Mouse (Mus musculus) left cerebral cortex, postnatal 36 days (tissue): Measurements from ENCODE around the gene Dsn1. TPM values are rescaled to one million over a fixed set of nuclear protein-coding genes. Genes with fewer than 3 reads are reported as not detected.
A peak's percentile ranks its signal among the peaks of the same experiment; 100 is the strongest.

Experiments
- DNase-seq, 2 experiments: peaks; one replicate each; pipeline ENCODE4 v3.0.0; 2021 to 2022; ENCODE audit warnings: low spot score in 2 of 2, mixed read lengths in 1 of 2
- intact Hi-C: fragments of 180-260 bp; cut with DNase I; formaldehyde crosslinking; loops from one replicate; pipeline ENCODE4 v1.15.1; 2025
- total RNA-seq, 2 experiments: library from RNA; stranded (reverse); gene quantifications; 2 replicates each; pipeline ENCODE4 v1.2.3; 2021

The Dsn1 gene
- total RNA-seq, 2 experiments from 2014 or later = 6.5 to 7.5 TPM

- intact Hi-C loops = no loop called here
- no peak for DNase-seq
Measured at GRCm38 (mm10) chr2:156976711-156977110, 30.2 kb downstream of the Dsn1 start.

DNA sequence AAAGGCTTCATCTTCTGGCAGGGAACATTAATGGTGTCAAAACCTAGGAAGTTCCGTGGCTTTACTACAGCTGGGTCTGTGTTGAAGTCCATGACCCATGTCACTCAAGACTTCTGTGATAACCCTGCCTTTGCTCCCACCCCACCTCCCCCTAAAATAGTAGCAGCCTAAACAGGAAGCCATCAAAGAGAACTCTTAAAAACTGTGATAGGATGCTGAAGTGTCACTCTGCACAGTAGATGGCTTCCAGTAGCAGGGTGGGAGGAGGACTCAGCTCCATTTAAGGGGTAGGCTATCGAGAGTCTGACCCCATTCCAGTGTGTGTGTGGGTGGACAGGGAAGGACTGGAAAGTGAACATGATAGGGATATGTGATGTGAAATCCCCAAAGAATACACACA is 32.0 kb downstream of the Dsn1 start:
- no peak for DNase-seq
- intact Hi-C loops = loop anchor here (5.0 kb wide), 1 partner anchor 38 kb away; no protein-coding TSS in a partner anchor

DNA sequence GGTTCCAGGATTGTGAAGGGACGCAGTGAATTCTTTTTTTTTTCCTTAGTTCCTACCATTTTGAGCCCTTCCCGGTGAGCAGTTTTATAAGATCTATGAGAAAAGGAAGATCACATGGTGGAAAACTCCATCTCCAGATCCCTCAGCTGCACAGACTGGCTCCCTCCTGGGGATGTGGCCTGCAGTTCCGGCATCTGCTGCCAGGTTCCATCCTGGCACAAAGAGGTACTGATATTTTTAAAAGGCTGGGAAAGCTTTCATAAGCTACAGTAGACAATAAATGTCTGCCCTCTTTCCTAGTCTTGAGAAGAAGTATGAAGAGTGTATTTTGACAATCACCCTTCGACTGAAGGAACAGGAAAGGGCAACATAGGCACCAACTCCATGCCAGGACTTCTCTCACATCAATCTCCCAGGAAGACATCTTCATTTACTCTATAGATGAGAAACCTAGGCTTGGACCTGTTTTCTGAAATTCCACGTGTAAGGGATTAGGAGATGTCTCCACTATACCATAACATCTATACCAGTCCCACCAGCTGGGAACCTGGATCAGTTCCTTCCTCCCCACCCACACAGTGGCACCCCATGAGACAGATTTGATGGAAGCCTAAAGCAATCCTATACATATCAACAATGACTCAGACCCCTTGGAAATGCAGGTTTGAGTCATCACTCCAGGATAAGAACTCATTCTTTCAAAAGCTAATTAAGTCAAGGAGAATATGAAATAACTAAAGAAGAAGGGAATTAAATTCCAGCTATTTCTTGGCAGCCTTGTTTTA is 33.4 kb downstream of the Dsn1 start:
- peak; percentile 73 to 75 for DNase-seq
- intact Hi-C loops = loop anchor here (5.0 kb wide), 1 partner anchor 36 kb away; no protein-coding TSS in a partner anchor

GRCm38 (mm10) chr2:156970253-156970652 is 36.7 kb downstream of the Dsn1 start:
- intact Hi-C loops = loop anchor here (5.0 kb wide), 1 partner anchor 33 kb away; no protein-coding TSS in a partner anchor
- DNase-seq = no peak

- DNase-seq = no peak
- intact Hi-C loops = no loop called here
Measured at GRCm38 (mm10) chr2:156968501-156968900, 38.5 kb downstream of the Dsn1 start.

GRCm38 (mm10) chr2:156967388-156967787 is 39.6 kb downstream of the Dsn1 start:
- DNase-seq = no peak
- intact Hi-C loops = no loop called here

DNA sequence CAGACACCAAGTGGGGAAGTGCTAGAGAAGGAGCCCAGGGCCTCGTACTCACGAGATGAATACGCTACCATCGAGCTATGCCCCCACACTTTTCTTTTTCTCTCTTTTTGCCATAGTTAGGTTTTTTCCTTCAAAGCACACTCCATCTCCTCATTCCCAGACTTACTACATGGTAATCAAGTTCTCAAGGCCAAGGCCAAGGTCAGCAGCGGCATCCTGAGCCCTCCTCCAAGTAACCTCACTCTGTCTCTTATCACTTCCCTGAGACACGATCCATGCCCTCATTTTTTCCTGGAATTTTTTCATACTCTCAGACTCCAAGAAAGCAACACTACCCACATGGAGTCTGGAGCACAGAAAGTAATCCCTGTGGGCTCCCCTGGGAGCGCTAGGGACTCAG is 43.1 kb downstream of the Dsn1 start:
- no peak for DNase-seq
- intact Hi-C loops = no loop called here

GRCm38 (mm10) chr2:156958496-156959252 is 48.3 kb downstream of the Dsn1 start:
- DNase-seq = no peak
- intact Hi-C loops = no loop called here

DNA sequence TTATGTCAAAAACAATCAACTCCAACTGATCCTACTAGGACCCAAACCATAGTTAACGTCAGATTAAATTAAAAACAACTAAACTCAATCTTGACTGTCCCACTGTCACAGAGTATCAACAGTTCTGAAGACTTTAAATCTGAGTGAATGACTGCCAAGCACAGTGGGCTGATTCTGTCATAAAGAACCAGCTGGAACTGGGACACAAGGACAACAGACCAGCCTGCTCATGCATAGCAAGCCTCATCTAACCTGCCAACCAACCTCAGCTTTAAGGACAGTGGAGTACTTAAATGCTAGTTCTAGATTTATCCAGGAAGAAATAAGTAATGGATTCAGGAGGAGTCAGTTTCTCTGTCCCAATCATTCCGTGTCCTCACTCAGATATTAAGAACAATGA is 49.9 kb downstream of the Dsn1 start:
- DNase-seq = no peak
- intact Hi-C loops = no loop called here

GRCm38 (mm10) chr2:156956306-156956705 is 50.6 kb downstream of the Dsn1 start:
- no peak for DNase-seq
- intact Hi-C loops = no loop called here

- intact Hi-C loops = loop anchor here (5.0 kb wide), 1 partner anchor 38 kb away; the partner anchor contains the start of gene Ndrg3
- peak in 1 of 2 experiments; percentile 35 for DNase-seq
Measured at GRCm38 (mm10) chr2:156954463-156954862, 52.5 kb downstream of the Dsn1 start.

GRCm38 (mm10) chr2:156951301-156952094 is 55.5 kb downstream of the Dsn1 start:
- intact Hi-C loops = loop anchor here (5.0 kb wide), 1 partner anchor 41 kb away; the partner anchor contains the start of gene Ndrg3
- DNase-seq = no peak

DNA sequence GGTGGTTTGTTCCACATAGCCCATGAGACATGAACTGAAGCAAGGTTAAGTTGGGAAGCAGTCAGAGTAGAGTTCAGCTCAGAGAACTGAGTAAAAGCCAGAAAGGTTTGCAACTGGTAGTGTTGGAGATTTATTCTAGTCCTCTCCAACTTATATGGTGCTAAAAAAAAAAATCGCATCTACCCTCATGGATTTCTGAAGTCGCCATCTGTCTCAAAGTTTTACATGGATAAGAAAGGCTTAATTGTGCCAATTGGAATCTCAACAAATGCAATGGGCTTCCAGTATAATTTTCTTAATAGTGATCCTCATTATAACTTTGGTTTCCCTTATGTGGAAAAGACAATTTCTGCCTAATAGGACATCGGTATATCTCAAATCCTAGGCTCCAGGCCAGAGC is 56.1 kb downstream of the Dsn1 start:
- intact Hi-C loops = loop anchor here (5.0 kb wide), 1 partner anchor 41 kb away; the partner anchor contains the start of gene Ndrg3
- no peak for DNase-seq

Other genes starting within 250 kb of the Dsn1 start
- 10 to 100 TPM; 16.6 to 16.9 TPM for gene Myl9, start 231.7 kb downstream of the Dsn1 start, total RNA-seq
- under 1 TPM; 0.61 to 0.76 TPM for gene Tgif2, start 167.1 kb downstream of the Dsn1 start, total RNA-seq
- 1 to 10 TPM; 1.0 to 4.5 TPM for gene 4930518I15Rik, start 149.2 kb downstream of the Dsn1 start, total RNA-seq
- 100 to 1,000 TPM in 1 of 2 experiments, 10 to 100 TPM in 1; 89.8 to 102 TPM for gene Rab5if, start 144.0 kb downstream of the Dsn1 start, total RNA-seq
- under 1 TPM; 0.45 to 0.57 TPM for gene Sla2, start 120.0 kb downstream of the Dsn1 start, total RNA-seq
- gene Ndrg3, start 15.1 kb downstream of the Dsn1 start, total RNA-seq = 100 to 1,000 TPM; 495 to 546 TPM
- gene Soga1, start 72.1 kb upstream of the Dsn1 start, total RNA-seq = 10 to 100 TPM; 20.0 to 26.0 TPM
- gene Tldc2, start 79.9 kb upstream of the Dsn1 start, total RNA-seq = not detected
- 10 to 100 TPM; 10.3 to 12.7 TPM for gene Samhd1, start 128.1 kb upstream of the Dsn1 start, total RNA-seq
- gene Rbl1, start 197.4 kb upstream of the Dsn1 start, total RNA-seq = 1 to 10 TPM; 1.2 to 2.1 TPM